Mouse (Mus musculus) hindbrain, postnatal 0 days (tissue): ENCODE measurements around the gene Pkd1l1. TPM values are rescaled to one million over a fixed set of nuclear protein-coding genes. Genes with fewer than 3 reads are reported as not detected.

Source experiments
- ATAC-seq: fragments of 200-750 bp; cut with Nextera tagmentation; 2 replicates; pipeline ENCODE4 v1.8.0; 2017; ENCODE audit warnings: mild to moderate bottlenecking, moderate TSS enrichment, moderate library complexity
- DNase-seq: peaks from one replicate; pipeline ENCODE4 v3.0.0-alpha.2; 2015; ENCODE audit warnings: low spot score
- H3K27ac ChIP-seq: fragments of 300-500 bp; sonication (generic); 2 replicates; pipeline ENCODE4 v1.5.1; 2014; ENCODE audit warnings: mild to moderate bottlenecking
- H3K27me3 ChIP-seq: fragments of 300-500 bp; sonication (generic); 2 replicates; pipeline ENCODE4 v1.6.1; 2014; ENCODE audit warnings: low read length, mixed read lengths; ENCODE audit not compliant: insufficient read depth
- H3K36me3 ChIP-seq: fragments of 300-500 bp; sonication (generic); 2 replicates; pipeline ENCODE4 v1.6.1; 2014; ENCODE audit warnings: low read length, mixed read lengths; ENCODE audit not compliant: insufficient read depth
- H3K4me1 ChIP-seq: fragments of 300-500 bp; sonication (generic); 2 replicates; pipeline ENCODE4 v1.6.1; 2014; ENCODE audit warnings: antibody characterized with exemption, low read length, mixed read lengths; ENCODE audit not compliant: insufficient read depth
- H3K4me2 ChIP-seq: fragments of 300-500 bp; sonication (generic); 2 replicates; pipeline ENCODE4 v1.6.1; 2014; ENCODE audit warnings: low read depth, mild to moderate bottlenecking, low read length, moderate library complexity, mixed read lengths
- H3K4me3 ChIP-seq: fragments of 300-500 bp; sonication (generic); 2 replicates; pipeline ENCODE4 v1.5.1; 2014; ENCODE audit warnings: low read length
- H3K9ac ChIP-seq: fragments of 300-500 bp; sonication (generic); replicated peaks from 2 replicates; pipeline ENCODE4 v1.6.1; 2014; ENCODE audit warnings: mild to moderate bottlenecking, low read length, moderate library complexity, mixed read lengths
- H3K9me3 ChIP-seq: fragments of 300-500 bp; sonication (generic); 2 replicates; pipeline ENCODE4 v1.6.1; 2016; ENCODE audit warnings: low read length, mixed read lengths
- CTCF ChIP-seq: IDR thresholded peaks from 2 replicates; pipeline ENCODE4 v1.5.1; 2016; ENCODE audit warnings: antibody characterized with exemption, control low read depth, low read depth
- WGBS: fragments of 180-500 bp; shearing (Covaris S2); extraction: QIAGEN DNeasy Blood & Tissue Kit; methylation state at CpG from one replicate; pipeline ENCODE4 v1.1.7; 2014; 5-methylcytosine and 5-hydroxymethylcytosine counted together
- polyA plus RNA-seq: library from polyadenylated mRNA; unstranded; fragments of >200 nt; fragmentation: Nextera tagmentation; extraction: Ambion mirVana; gene quantifications from 2 replicates; pipeline ENCODE4 v1.2.1, GENCODE M21; 2015
- total RNA-seq: library from RNA; depleted of rRNA; stranded (reverse); fragments of >200 nt; gene quantifications from 2 replicates; pipeline ENCODE4 v1.2.3, GENCODE M21; 2014

The Pkd1l1 gene
- total and polyA plus RNA-seq, 2 experiments from 2014 or later = 0.33 to 0.37 TPM

GRCm38 (mm10) chr11:8948871-8949270 is 24.2 kb downstream of the Pkd1l1 start:
- Histone ChIP-seq H3K4me1 (no peaks in the 10 kb centered on the region), H3K9me3 (no peaks in the 10 kb centered on the region), H3K27me3 (no peaks in the 10 kb centered on the region), H3K4me3 (no peak overlapping the region), H3K27ac (no peak overlapping the region), H3K4me2 (no peak overlapping the region), H3K36me3 (no peaks in the 10 kb centered on the region), H3K9ac (no peak overlapping the region)
- TF ChIP-seq CTCF = no peak
- DNase-seq (no peak), ATAC-seq (no peak)
- 78% methylated on average over 3 of the region's 3 CpGs for WGBS

- DNase-seq = no peak
- WGBS = 75% methylated on average over 4 of the region's 4 CpGs
- Histone ChIP-seq H3K27me3 (no peaks in the 10 kb centered on the region), H3K27ac (no peak overlapping the region), H3K36me3 (no peaks in the 10 kb centered on the region), H3K4me3 (no peak overlapping the region), H3K4me1 (no peaks in the 10 kb centered on the region), H3K4me2 (no peak overlapping the region), H3K9me3 (no peaks in the 10 kb centered on the region), H3K9ac (no peak overlapping the region)
- TF ChIP-seq CTCF = no peak
- no peak for ATAC-seq
Observed at GRCm38 (mm10) chr11:8944114-8944513, 29.0 kb downstream of the Pkd1l1 start.

GRCm38 (mm10) chr11:8942446-8942845 is 30.6 kb downstream of the Pkd1l1 start:
- no peaks in the 10 kb centered on the region for H3K9me3 ChIP-seq
- ATAC-seq (peak; percentile 45; the same call in 1 of the 2 replicates), DNase-seq (no peak)
- H3K4me3 ChIP-seq = no peak overlapping the region
- no peak overlapping the region for H3K27ac ChIP-seq
- no peak overlapping the region for H3K9ac ChIP-seq
- no peaks in the 10 kb centered on the region for H3K36me3 ChIP-seq
- no peak for TF ChIP-seq CTCF
- H3K4me2 ChIP-seq = no peak overlapping the region
- H3K27me3 ChIP-seq = no peaks in the 10 kb centered on the region
- WGBS = 58% methylated on average over 2 of the region's 2 CpGs
- no peaks in the 10 kb centered on the region for H3K4me1 ChIP-seq

GRCm38 (mm10) chr11:8936431-8937110 is 36.5 kb downstream of the Pkd1l1 start:
- H3K27ac ChIP-seq = no peak overlapping the region
- H3K9ac ChIP-seq = no peak overlapping the region
- H3K4me2 ChIP-seq = no peak overlapping the region
- no peak overlapping the region for H3K4me3 ChIP-seq
- no peak for TF ChIP-seq CTCF
- no peaks in the 10 kb centered on the region for H3K27me3 ChIP-seq
- no peak for DNase-seq
- H3K36me3 ChIP-seq = no peaks in the 10 kb centered on the region
- no peaks in the 10 kb centered on the region for H3K9me3 ChIP-seq
- no peaks in the 10 kb centered on the region for H3K4me1 ChIP-seq
- ATAC-seq = no peak
- 76% methylated on average over 9 of the region's 9 CpGs for WGBS

- peak; percentile 99 for ATAC-seq
- H3K4me2 ChIP-seq = no peak overlapping the region
- WGBS = 33% methylated on average over 8 of the region's 8 CpGs
Observed at GRCm38 (mm10) chr11:8916081-8916671, 56.9 kb downstream of the Pkd1l1 start.

GRCm38 (mm10) chr11:8882793-8883192 is 90.3 kb downstream of the Pkd1l1 start:
- no peak overlapping the region for H3K9ac ChIP-seq
- H3K4me1 ChIP-seq = no peaks in the 10 kb centered on the region
- no peaks in the 10 kb centered on the region for H3K36me3 ChIP-seq
- no peak overlapping the region for H3K4me3 ChIP-seq
- no peak for ATAC-seq
- no peak overlapping the region for H3K27ac ChIP-seq
- no peaks in the 10 kb centered on the region for H3K9me3 ChIP-seq
- H3K27me3 ChIP-seq = no peaks in the 10 kb centered on the region
- H3K4me2 ChIP-seq = no peak overlapping the region
- DNase-seq = no peak
- TF ChIP-seq CTCF = no peak
- 95% methylated on average over 4 of the region's 4 CpGs for WGBS

More at GRCm38 (mm10) chr11:8916081-8916671, 56.9 kb downstream of the Pkd1l1 start:
- DNase-seq = peak; percentile 86
- H3K36me3 ChIP-seq = no peaks in the 10 kb centered on the region
- H3K9me3 ChIP-seq = no peaks in the 10 kb centered on the region
- H3K27me3 ChIP-seq = no peaks in the 10 kb centered on the region
- H3K9ac ChIP-seq = no peak overlapping the region
- H3K27ac ChIP-seq = peak overlapping the region; percentile 32; the same call in 1 of the 2 replicates
- no peak overlapping the region for H3K4me3 ChIP-seq
- TF ChIP-seq CTCF = no peak
- H3K4me1 ChIP-seq = no peaks in the 10 kb centered on the region

- DNase-seq (no peak), ATAC-seq (no peak)
- no peaks in the 10 kb centered on the region for H3K4me1 ChIP-seq
- WGBS = 58% methylated on average over 2 of the region's 2 CpGs
- no peak overlapping the region for H3K9ac ChIP-seq
- H3K27ac ChIP-seq = no peak overlapping the region
- TF ChIP-seq CTCF = peak; percentile 31
- H3K4me2 ChIP-seq = no peak overlapping the region
- H3K27me3 ChIP-seq = no peaks in the 10 kb centered on the region
- H3K4me3 ChIP-seq = no peak overlapping the region
- no peaks in the 10 kb centered on the region for H3K9me3 ChIP-seq
- H3K36me3 ChIP-seq = no peaks in the 10 kb centered on the region
Observed at GRCm38 (mm10) chr11:8881521-8881920, 91.5 kb downstream of the Pkd1l1 start.
